In the genomic region with DNA sequence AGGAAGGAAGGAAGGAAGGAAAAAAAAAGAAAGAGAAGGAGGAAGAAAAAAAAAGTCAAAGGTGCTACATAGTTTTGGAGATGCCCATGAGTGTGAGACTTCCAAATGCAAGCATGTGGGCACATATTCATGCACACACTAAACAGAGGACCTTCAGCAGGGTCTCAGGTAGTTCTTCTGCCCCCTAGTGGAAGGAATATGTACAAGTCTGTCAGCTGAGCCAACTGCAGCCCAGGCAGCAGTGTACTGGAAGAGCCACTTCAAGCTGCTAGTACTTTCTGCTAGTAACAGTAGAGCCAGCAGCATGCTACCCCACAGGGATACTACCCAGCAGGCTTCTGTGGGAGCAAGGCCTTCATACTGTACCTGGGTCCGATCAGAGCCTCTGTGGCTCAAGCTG, we compare ENCODE assay signal across 9 mouse cellular contexts. TPM values are rescaled to one million over a fixed set of nuclear protein-coding genes. Genes with fewer than 3 reads are reported as not detected.
DNase-seq lines count a peak whose midpoint lies in the region; ATAC-seq and TF ChIP-seq lines count a peak whose summit lies in the region.
"Had no signal": no experiment of that assay in that cellular context is flagged by ENCODE, and none has a peak within 500 bp of the region (broad histone marks: within the 10 kb centered on the region; RNA-seq: fewer than 3 reads in every experiment).

No protein-coding gene starts in this region.

- no peak overlapping the region for H3K4me2 ChIP-seq in heart, embryonic 12.5 days
- no peak overlapping the region for H3K4me2 ChIP-seq in embryonic facial prominence, embryonic 15.5 days (replicated peaks)
- H3K4me2 ChIP-seq in hindbrain, postnatal 0 days (ENCODE audit: low read depth, low read length): no peak overlapping the region
- no peak overlapping the region for H3K4me2 ChIP-seq in midbrain, embryonic 14.5 days (ENCODE audit: low read length)

- WGBS in heart, adult 2 months: 57% methylated on average over 1 of the region's 1 CpGs
- 48% methylated on average over 1 of the region's 1 CpGs for WGBS in heart, embryonic 12.5 days
- WGBS in embryonic facial prominence, embryonic 15.5 days: 57% methylated on average over 1 of the region's 1 CpGs
- 56% methylated on average over 1 of the region's 1 CpGs for WGBS in hindbrain, postnatal 0 days
- WGBS in limb, embryonic 10.5 days: 69% methylated on average over 1 of the region's 1 CpGs
- 64% methylated on average over 1 of the region's 1 CpGs for WGBS in midbrain, embryonic 14.5 days

- no peaks in the 10 kb centered on the region for H3K36me3 ChIP-seq in heart, adult 2 months (ENCODE audit: control insufficient read depth, insufficient read depth, low read length)
- H3K36me3 ChIP-seq in heart, embryonic 12.5 days: peaks cover 9% of the 10 kb centered on the region
- peaks cover 23% of the 10 kb centered on the region for H3K36me3 ChIP-seq in embryonic facial prominence, embryonic 15.5 days
- H3K36me3 ChIP-seq in hindbrain, postnatal 0 days (ENCODE audit: insufficient read depth, low read length): peaks cover 7% of the 10 kb centered on the region; the same call in 1 of the 2 replicates
- peaks cover 26% of the 10 kb centered on the region for H3K36me3 ChIP-seq in limb, embryonic 10.5 days
- peaks cover 35% of the 10 kb centered on the region for H3K36me3 ChIP-seq in midbrain, embryonic 14.5 days (ENCODE audit: control insufficient read depth, insufficient read depth, low read length)

- no peak for ATAC-seq in heart, embryonic 12.5 days (ENCODE audit: insufficient number of reproducible peaks, low FRiP score)
- ATAC-seq in embryonic facial prominence, embryonic 15.5 days (ENCODE audit: insufficient number of reproducible peaks, low FRiP score, low TSS enrichment, low read depth): peak; percentile 29; the same call in 1 of the 2 replicates
- ATAC-seq in hindbrain, postnatal 0 days: peak; percentile 78; the same call in 1 of the 2 replicates
- 0 out of 2 replicates have a peak, but pooled peaks have one; percentile 34 for ATAC-seq in midbrain, embryonic 14.5 days (ENCODE audit: low FRiP score, low TSS enrichment)

- TF ChIP-seq EP300 in heart, adult 2 months (IDR thresholded peaks at IDR 0.05; ENCODE audit: insufficient read depth, low read depth, low read length): no peak

- no peaks in the 10 kb centered on the region for H3K79me2 ChIP-seq in heart, adult 2 months (replicated peaks; ENCODE audit: control insufficient read depth, insufficient read depth, low read length)

- no peak overlapping the region for H3K4me3 ChIP-seq in heart, adult 2 months
- H3K4me3 ChIP-seq in heart, embryonic 12.5 days: no peak overlapping the region
- H3K4me3 ChIP-seq in embryonic facial prominence, embryonic 15.5 days (replicated peaks): no peak overlapping the region
- H3K4me3 ChIP-seq in hindbrain, postnatal 0 days (ENCODE audit: low read length): no peak overlapping the region
- no peak overlapping the region for H3K4me3 ChIP-seq in limb, embryonic 10.5 days
- H3K4me3 ChIP-seq in midbrain, embryonic 14.5 days (replicated peaks; ENCODE audit: low read depth, low read length): no peak overlapping the region
- H3K4me3 ChIP-seq: myocyte had no signal

- no peak overlapping the region for H3K9ac ChIP-seq in heart, adult 2 months (ENCODE audit: low read depth, low read length)
- no peak overlapping the region for H3K9ac ChIP-seq in heart, embryonic 12.5 days
- H3K9ac ChIP-seq in embryonic facial prominence, embryonic 15.5 days: no peak overlapping the region
- H3K9ac ChIP-seq in hindbrain, postnatal 0 days (replicated peaks; ENCODE audit: low read length): no peak overlapping the region
- no peak overlapping the region for H3K9ac ChIP-seq in midbrain, embryonic 14.5 days (replicated peaks; ENCODE audit: low read length)

- peak; percentile 84 for TF ChIP-seq CTCF in heart, adult 2 months (IDR thresholded peaks at IDR 0.05)
- TF ChIP-seq CTCF in hindbrain, postnatal 0 days (IDR thresholded peaks at IDR 0.05; ENCODE audit: low read depth): peak; percentile 92

- no peak overlapping the region for H3K27ac ChIP-seq in heart, adult 2 months
- no peak overlapping the region for H3K27ac ChIP-seq in heart, embryonic 12.5 days (ENCODE audit: poor library complexity, severe bottlenecking)
- no peak overlapping the region for H3K27ac ChIP-seq in embryonic facial prominence, embryonic 15.5 days (replicated peaks)
- no peak overlapping the region for H3K27ac ChIP-seq in hindbrain, postnatal 0 days
- no peak overlapping the region for H3K27ac ChIP-seq in limb, embryonic 10.5 days
- H3K27ac ChIP-seq in midbrain, embryonic 14.5 days (replicated peaks; ENCODE audit: low read depth, low read length): no peak overlapping the region

- TF ChIP-seq POLR2A in heart, adult 2 months (IDR thresholded peaks at IDR 0.05; ENCODE audit: insufficient read depth, low read depth, low read length): no peak

- intact Hi-C loops in heart, adult 2 months (cut with DNase I): loop anchor here (5.0 kb wide), 1 partner anchor 75 kb away; no protein-coding TSS in a partner anchor

- peak in 1 of 2 experiments; percentile 35 for DNase-seq in heart, adult 2 months
- DNase-seq in brain, adult 2 months (ENCODE audit: low read depth, low spot score): peak; percentile 89
- DNase-seq in hindbrain, postnatal 0 days (ENCODE audit: low spot score): peak; percentile 89
- peak; percentile 47 for DNase-seq in limb, embryonic 10.5 days (ENCODE audit: low spot score)
- peak; percentile 93 for DNase-seq in midbrain, embryonic 14.5 days
- DNase-seq in thymus, postnatal 4 days: peak; percentile 42

- H3K9me3 ChIP-seq in heart, embryonic 12.5 days (replicated peaks): no peaks in the 10 kb centered on the region
- no peaks in the 10 kb centered on the region for H3K9me3 ChIP-seq in embryonic facial prominence, embryonic 15.5 days (replicated peaks)
- no peaks in the 10 kb centered on the region for H3K9me3 ChIP-seq in hindbrain, postnatal 0 days (ENCODE audit: low read length)
- H3K9me3 ChIP-seq in limb, embryonic 10.5 days (replicated peaks): no peaks in the 10 kb centered on the region
- H3K9me3 ChIP-seq in midbrain, embryonic 14.5 days (ENCODE audit: control insufficient read depth, low read length): no peaks in the 10 kb centered on the region

- peaks cover 5% of the 10 kb centered on the region; the same call in 1 of the 2 replicates for H3K4me1 ChIP-seq in heart, adult 2 months (ENCODE audit: control insufficient read depth, insufficient read depth, low read length)
- H3K4me1 ChIP-seq in heart, embryonic 12.5 days (replicated peaks): peaks cover 6% of the 10 kb centered on the region
- no peaks in the 10 kb centered on the region for H3K4me1 ChIP-seq in embryonic facial prominence, embryonic 15.5 days
- no peaks in the 10 kb centered on the region for H3K4me1 ChIP-seq in hindbrain, postnatal 0 days (ENCODE audit: insufficient read depth, low read length)
- no peaks in the 10 kb centered on the region for H3K4me1 ChIP-seq in limb, embryonic 10.5 days
- H3K4me1 ChIP-seq in midbrain, embryonic 14.5 days (ENCODE audit: control insufficient read depth, insufficient read depth, low read length): no peaks in the 10 kb centered on the region

- H3K27me3 ChIP-seq in heart, adult 2 months (ENCODE audit: control insufficient read depth, insufficient read depth, low read length): no peaks in the 10 kb centered on the region
- H3K27me3 ChIP-seq in heart, embryonic 12.5 days (replicated peaks): no peaks in the 10 kb centered on the region
- no peaks in the 10 kb centered on the region for H3K27me3 ChIP-seq in embryonic facial prominence, embryonic 15.5 days
- H3K27me3 ChIP-seq in hindbrain, postnatal 0 days (ENCODE audit: insufficient read depth, low read length): no peaks in the 10 kb centered on the region
- no peaks in the 10 kb centered on the region for H3K27me3 ChIP-seq in limb, embryonic 10.5 days (ENCODE audit: low read depth, poor library complexity, severe bottlenecking)
- H3K27me3 ChIP-seq in midbrain, embryonic 14.5 days (ENCODE audit: control insufficient read depth, insufficient read depth, low read length): no peaks in the 10 kb centered on the region

RNA-seq across cellular contexts. Expression of gene Qsox2, which starts 9.5 kb away (rescaled TPM):
- 10 to 100 TPM; 17.3 to 22.2 TPM for total RNA-seq in heart, adult 2 months (2021)
- polyA plus RNA-seq in heart, adult 2 months (2012; rRNA removed): 11.1 and 18.1 TPM in 2 replicates
- polyA plus RNA-seq in heart, embryonic 12.5 days (2016; fragmentation: Nextera tagmentation; extraction: Ambion mirVana): 15.6 and 15.9 TPM in 2 replicates
- polyA plus RNA-seq in embryonic facial prominence, embryonic 15.5 days (2015; fragmentation: Nextera tagmentation; extraction: Ambion mirVana): 21.7 and 22.1 TPM in 2 replicates
- total RNA-seq in hindbrain, postnatal 0 days (2014; rRNA removed): 20.5 and 24.5 TPM in 2 replicates
- polyA plus RNA-seq in hindbrain, postnatal 0 days (2015; fragmentation: Nextera tagmentation; extraction: Ambion mirVana): 8.8 and 9.4 TPM in 2 replicates
- 14.7 and 16.1 TPM in 2 replicates for polyA plus RNA-seq in limb, embryonic 10.5 days (2016; fragmentation: Nextera tagmentation; extraction: Ambion mirVana)
- 11.9 and 15.5 TPM in 2 replicates for polyA plus RNA-seq in midbrain, embryonic 14.5 days (2014; fragmentation: Nextera tagmentation; extraction: Ambion mirVana)

RNA-seq across cellular contexts. Expression of gene Lhx3, which starts 19.7 kb away (rescaled TPM):
- not detected for total RNA-seq in heart, adult 2 months (2021)
- polyA plus RNA-seq in heart, adult 2 months (2012; rRNA removed): not detected in 2 replicates
- not detected in 2 replicates for polyA plus RNA-seq in heart, embryonic 12.5 days (2016; fragmentation: Nextera tagmentation; extraction: Ambion mirVana)
- 1.3 and 1.8 TPM in 2 replicates for polyA plus RNA-seq in embryonic facial prominence, embryonic 15.5 days (2015; fragmentation: Nextera tagmentation; extraction: Ambion mirVana)
- 2.3 and 7.8 TPM in 2 replicates for total RNA-seq in hindbrain, postnatal 0 days (2014; rRNA removed)
- 2.2 and 3.2 TPM in 2 replicates for polyA plus RNA-seq in hindbrain, postnatal 0 days (2015; fragmentation: Nextera tagmentation; extraction: Ambion mirVana)
- polyA plus RNA-seq in limb, embryonic 10.5 days (2016; fragmentation: Nextera tagmentation; extraction: Ambion mirVana): 0.18 TPM in 1 of 2 replicates, not detected in the other
- not detected in 2 replicates for polyA plus RNA-seq in midbrain, embryonic 14.5 days (2014; fragmentation: Nextera tagmentation; extraction: Ambion mirVana)
- polyA plus RNA-seq: myocyte had no signal
